Comparison of ENCODE assay signal across 7 mouse cellular contexts in genomic region chr7:90132322-90132721, GRCm38 (mm10). TPM values are rescaled to one million over a fixed set of nuclear protein-coding genes. Genes with fewer than 3 reads are reported as not detected.
DNase-seq lines count a peak whose midpoint lies in the region; ATAC-seq and TF ChIP-seq lines count a peak whose summit lies in the region.

No protein-coding gene starts in this region.

- DNase-seq in lung, postnatal 4 days = no peak
- no peak for DNase-seq in limb, embryonic 11.5 days (ENCODE audit: low spot score)
- no peak for DNase-seq in left cerebral cortex, postnatal 36 days (ENCODE audit: low spot score in 2 of 2)
- no peak for DNase-seq in left cerebral cortex, postnatal 25 days (ENCODE audit: low spot score in 2 of 2)

- WGBS in lung, embryonic 16.5 days = 33% methylated on average over 3 of the region's 3 CpGs
- 81% methylated on average over 3 of the region's 3 CpGs for WGBS in limb, embryonic 11.5 days
- 50% methylated on average over 3 of the region's 3 CpGs for WGBS in stomach, embryonic 14.5 days

- H3K27ac ChIP-seq in lung, embryonic 16.5 days (ENCODE audit: low read length) = peak overlapping the region; percentile 99
- peak overlapping the region; percentile 82 for H3K27ac ChIP-seq in embryonic fibroblast, embryonic 13.5 days (ENCODE audit: insufficient read depth, low read length)
- H3K27ac ChIP-seq in limb, embryonic 11.5 days (replicated peaks; ENCODE audit: low read depth, low read length) = no peak overlapping the region
- peak overlapping the region; percentile 98; the same call in 1 of the 2 replicates for H3K27ac ChIP-seq in stomach, embryonic 14.5 days (ENCODE audit: low read length)

- intact Hi-C loops in left cerebral cortex, postnatal 36 days (cut with DNase I) = loop anchor here (5.0 kb wide), 4 partner anchors 60 to 310 kb away; partner anchors contain the start of genes Crebzf and Eed
- intact Hi-C loops in left cerebral cortex, postnatal 25 days (cut with DNase I) = no loop called here

- no peak for TF ChIP-seq CTCF in embryonic fibroblast, embryonic 13.5 days (IDR thresholded peaks at IDR 0.05; ENCODE audit: borderline replicate concordance, insufficient read depth, low read length)

- H3K4me3 ChIP-seq in lung, embryonic 16.5 days (ENCODE audit: low read length) = peak overlapping the region; percentile 93
- peak overlapping the region; percentile 89 for H3K4me3 ChIP-seq in embryonic fibroblast, embryonic 13.5 days (ENCODE audit: insufficient read depth, low read length)
- peak overlapping the region; percentile 92 for H3K4me3 ChIP-seq in limb, embryonic 11.5 days (ENCODE audit: low read depth, low read length)
- peak overlapping the region; percentile 95 for H3K4me3 ChIP-seq in stomach, embryonic 14.5 days (ENCODE audit: low read depth, low read length)

- H3K9me3 ChIP-seq in lung, embryonic 16.5 days (ENCODE audit: control insufficient read depth, low read length) = no peaks in the 10 kb centered on the region
- no peaks in the 10 kb centered on the region for H3K9me3 ChIP-seq in limb, embryonic 11.5 days (ENCODE audit: control insufficient read depth, low read length)
- H3K9me3 ChIP-seq in stomach, embryonic 14.5 days (ENCODE audit: control insufficient read depth, low read depth, low read length) = no peaks in the 10 kb centered on the region

- no peaks in the 10 kb centered on the region for H3K36me3 ChIP-seq in lung, embryonic 16.5 days (ENCODE audit: control insufficient read depth, insufficient read depth, low read length)
- no peaks in the 10 kb centered on the region for H3K36me3 ChIP-seq in limb, embryonic 11.5 days (ENCODE audit: control insufficient read depth, insufficient read depth, low read length)
- no peaks in the 10 kb centered on the region for H3K36me3 ChIP-seq in stomach, embryonic 14.5 days (ENCODE audit: control insufficient read depth, insufficient read depth, low read length)

- H3K27me3 ChIP-seq in lung, embryonic 16.5 days (ENCODE audit: control insufficient read depth, insufficient read depth, low read depth, low read length) = no peaks in the 10 kb centered on the region
- H3K27me3 ChIP-seq in limb, embryonic 11.5 days (ENCODE audit: control insufficient read depth, insufficient read depth, low read length) = no peaks in the 10 kb centered on the region
- H3K27me3 ChIP-seq in stomach, embryonic 14.5 days (ENCODE audit: control insufficient read depth, insufficient read depth, low read length) = no peaks in the 10 kb centered on the region

- peaks cover 12% of the 10 kb centered on the region for H3K4me1 ChIP-seq in lung, embryonic 16.5 days (replicated peaks; ENCODE audit: control insufficient read depth, insufficient read depth, low read length)
- H3K4me1 ChIP-seq in embryonic fibroblast, embryonic 13.5 days (ENCODE audit: control insufficient read depth, insufficient read depth, low read length) = peaks cover 2% of the 10 kb centered on the region
- peaks cover 6% of the 10 kb centered on the region; the same call in 1 of the 2 replicates for H3K4me1 ChIP-seq in limb, embryonic 11.5 days (ENCODE audit: control insufficient read depth, insufficient read depth, low read length)
- H3K4me1 ChIP-seq in stomach, embryonic 14.5 days (ENCODE audit: control insufficient read depth, insufficient read depth, low read length) = peaks cover 11% of the 10 kb centered on the region; the same call in 1 of the 2 replicates

- H3K4me2 ChIP-seq in lung, embryonic 16.5 days (ENCODE audit: low read depth, low read length) = peak overlapping the region; percentile 76
- peak overlapping the region; percentile 73 for H3K4me2 ChIP-seq in limb, embryonic 11.5 days (ENCODE audit: low read depth, severe bottlenecking)
- peak overlapping the region; percentile 70 for H3K4me2 ChIP-seq in stomach, embryonic 14.5 days (replicated peaks; ENCODE audit: low read depth, low read length)

- no peak for TF ChIP-seq POLR2A in embryonic fibroblast, embryonic 13.5 days (IDR thresholded peaks at IDR 0.05; ENCODE audit: low read depth, low read length)

- H3K9ac ChIP-seq in lung, embryonic 16.5 days (ENCODE audit: low read length) = peak overlapping the region; percentile 97
- H3K9ac ChIP-seq in limb, embryonic 11.5 days (ENCODE audit: low read length) = peak overlapping the region; percentile 97; the same call in 1 of the 2 replicates
- H3K9ac ChIP-seq in stomach, embryonic 14.5 days (replicated peaks; ENCODE audit: low read depth, low read length) = peak overlapping the region; percentile 97

- no peak for ATAC-seq in lung, embryonic 16.5 days (ENCODE audit: low read depth)
- ATAC-seq in limb, embryonic 11.5 days (ENCODE audit: insufficient number of reproducible peaks, low FRiP score, low TSS enrichment, low read depth) = no peak
- ATAC-seq in stomach, embryonic 14.5 days (ENCODE audit: insufficient number of reproducible peaks, insufficient read depth, low FRiP score, low read depth) = no peak

RNA-seq across cellular contexts. Expression of gene Picalm, which starts 2.3 kb away (rescaled TPM):
- polyA plus RNA-seq in lung, embryonic 16.5 days (2015; fragmentation: Nextera tagmentation; extraction: Ambion mirVana) = 46.0 and 49.7 TPM in 2 replicates
- 615 and 683 TPM in 2 replicates for polyA plus RNA-seq in embryonic fibroblast, embryonic 13.5 days (2011; ENCODE audit: insufficient read length, low read depth, missing spikeins)
- 34.0 and 35.4 TPM in 2 replicates for polyA plus RNA-seq in limb, embryonic 11.5 days (2014; fragmentation: Nextera tagmentation; extraction: Ambion mirVana)
- polyA plus RNA-seq in stomach, embryonic 14.5 days (2014; fragmentation: Nextera tagmentation; extraction: Ambion mirVana) = 74.5 and 77.1 TPM in 2 replicates
- 100 to 1,000 TPM; 132 to 152 TPM for total RNA-seq in left cerebral cortex, postnatal 36 days (2021)
- 100 to 1,000 TPM; 134 to 143 TPM for total RNA-seq in left cerebral cortex, postnatal 25 days (2021)
